Mouse (Mus musculus): ENCODE results near the gene Dnajb4.

DNA sequence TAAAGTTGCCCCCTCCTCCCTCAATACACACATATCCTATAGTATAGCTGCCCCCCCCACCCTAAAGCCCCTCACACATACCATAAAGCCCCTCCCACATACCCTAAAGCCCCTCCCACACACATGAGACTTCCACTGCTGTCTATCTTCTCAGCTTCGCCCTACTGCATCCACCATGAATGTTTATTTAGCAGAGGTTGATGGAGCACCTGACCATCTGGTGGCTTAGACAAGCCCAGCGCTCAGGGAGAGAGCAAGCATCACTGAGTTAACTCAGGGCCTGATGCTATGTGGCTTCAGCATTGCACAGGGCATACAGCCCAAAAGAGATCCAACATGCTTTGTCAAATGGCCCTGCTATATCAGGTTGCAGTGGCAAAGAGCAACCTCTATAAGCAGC lies 57.0 kb downstream of the Dnajb4 start:
- no peak for TF ChIP-seq CTCF (IDR thresholded peaks at IDR 0.05; ENCODE audit: low read depth)
- TF ChIP-seq EP300 (IDR thresholded peaks at IDR 0.05; ENCODE audit: low read depth), result no peak

Measured in liver, postnatal 0 days (tissue).